In the genomic region with DNA sequence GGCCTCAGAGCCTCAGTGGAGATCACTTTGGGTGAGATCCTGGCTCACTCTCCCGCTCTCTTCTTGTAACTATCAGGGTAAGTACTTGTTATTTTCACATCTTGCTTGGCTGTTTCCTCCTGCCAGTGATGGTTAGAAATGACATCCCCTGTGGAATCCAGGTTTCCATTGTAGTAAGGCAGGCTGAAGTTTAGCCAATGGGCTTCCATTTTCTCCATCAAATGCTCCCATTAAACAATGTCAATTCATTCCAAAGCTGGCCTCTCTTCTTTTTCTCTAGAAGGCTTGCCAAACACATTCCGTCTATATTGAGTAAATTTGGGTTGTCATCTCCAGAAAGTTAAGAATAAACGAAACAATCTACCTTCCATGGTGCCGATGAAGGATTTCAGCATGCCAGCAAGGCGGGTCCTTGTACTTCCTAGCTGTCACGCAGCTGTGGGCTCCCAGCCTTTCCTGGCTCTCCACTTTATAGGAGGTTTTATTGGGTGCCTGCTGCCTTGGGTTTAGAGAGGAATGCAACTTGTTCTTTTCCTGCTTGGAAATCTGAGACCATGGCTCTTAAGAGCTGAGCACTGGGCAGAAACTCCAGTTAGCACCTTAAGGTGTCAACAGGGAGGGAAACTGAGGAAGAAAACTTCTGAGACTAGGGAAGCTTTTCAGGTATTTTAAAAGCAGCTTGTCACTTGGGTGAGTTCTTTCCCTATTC, we compare ENCODE assay signal across 30 mouse cellular contexts. TPM values are rescaled to one million over a fixed set of nuclear protein-coding genes. Genes with fewer than 3 reads are reported as not detected.
DNase-seq lines count a peak whose midpoint lies in the region; ATAC-seq and TF ChIP-seq lines count a peak whose summit lies in the region.
"Had no signal": no experiment of that assay in that cellular context is flagged by ENCODE, and none has a peak within 500 bp of the region (broad histone marks: within the 10 kb centered on the region; RNA-seq: fewer than 3 reads in every experiment).

No protein-coding gene starts in this region.

- ATAC-seq in lung, embryonic 16.5 days (ENCODE audit: low read depth) = 0 out of 2 replicates have a peak, but pooled peaks have one; percentile 12
- peak; percentile 59; the same call in 1 of the 2 replicates for ATAC-seq in limb, embryonic 12.5 days (ENCODE audit: insufficient number of reproducible peaks, insufficient read depth, low FRiP score, low TSS enrichment, low read depth)
- ATAC-seq in stomach, postnatal 0 days (ENCODE audit: low FRiP score, low TSS enrichment) = no peak
- ATAC-seq: activated CD4-positive, CD25-positive, alpha-beta regulatory T cell, adult 4 months had no signal

- H3K27me3 ChIP-seq in lung, embryonic 16.5 days (ENCODE audit: control insufficient read depth, insufficient read depth, low read depth, low read length) = no peaks in the 10 kb centered on the region
- H3K27me3 ChIP-seq in limb, embryonic 12.5 days = no peaks in the 10 kb centered on the region; the same call in 1 of the 2 replicates
- no peaks in the 10 kb centered on the region for H3K27me3 ChIP-seq in stomach, postnatal 0 days (ENCODE audit: control insufficient read depth, insufficient read depth, low read length)
- H3K27me3 ChIP-seq: CH12.LX; embryonic facial prominence, embryonic 12.5 days; forebrain, embryonic 12.5 days; heart, embryonic 12.5 days; hindbrain, embryonic 12.5 days; liver, embryonic 13.5 days; midbrain, embryonic 12.5 days; neural tube, embryonic 12.5 days had no signal

- TF ChIP-seq EP300 in stomach, postnatal 0 days (optimal IDR thresholded peaks at IDR 0.05) = no peak

- 0 out of 2 replicates have a peak, but pooled peaks cover 5% of the 10 kb centered on the region for H3K9me3 ChIP-seq in lung, embryonic 16.5 days (ENCODE audit: control insufficient read depth, low read length)
- H3K9me3 ChIP-seq in limb, embryonic 12.5 days = peaks cover 8% of the 10 kb centered on the region
- H3K9me3 ChIP-seq in stomach, postnatal 0 days (ENCODE audit: control insufficient read depth, low read length) = no peaks in the 10 kb centered on the region
- H3K9me3 ChIP-seq: forebrain, embryonic 12.5 days; hindbrain, embryonic 12.5 days; liver, embryonic 13.5 days had no signal

- 45% methylated on average over 6 of the region's 6 CpGs for WGBS in lung, embryonic 16.5 days
- 29% methylated on average over 6 of the region's 6 CpGs for WGBS in limb, embryonic 12.5 days
- WGBS in stomach, postnatal 0 days = 51% methylated on average over 6 of the region's 6 CpGs

- H3K27ac ChIP-seq in lung, embryonic 16.5 days (ENCODE audit: low read length) = no peak overlapping the region
- peak overlapping the region; percentile 11; the same call in 1 of the 2 replicates for H3K27ac ChIP-seq in embryonic fibroblast, embryonic 13.5 days (ENCODE audit: insufficient read depth, low read length)
- H3K27ac ChIP-seq in limb, embryonic 12.5 days = peak overlapping the region; percentile 31
- H3K27ac ChIP-seq in stomach, postnatal 0 days (replicated peaks) = no peak overlapping the region
- H3K27ac ChIP-seq: embryonic facial prominence, embryonic 12.5 days; forebrain, embryonic 12.5 days; hindbrain, embryonic 12.5 days; kidney, postnatal 0 days; left cerebral cortex, adult 2 months; liver, embryonic 13.5 days; midbrain, embryonic 12.5 days; neural tube, embryonic 12.5 days had no signal

- H3K9ac ChIP-seq in lung, embryonic 16.5 days (ENCODE audit: low read length) = no peak overlapping the region
- no peak overlapping the region for H3K9ac ChIP-seq in limb, embryonic 12.5 days (replicated peaks)
- H3K9ac ChIP-seq in stomach, postnatal 0 days (ENCODE audit: low read length) = no peak overlapping the region
- H3K9ac ChIP-seq: embryonic facial prominence, embryonic 12.5 days; forebrain, embryonic 12.5 days; heart, embryonic 12.5 days; hindbrain, embryonic 12.5 days; liver, embryonic 13.5 days; midbrain, embryonic 12.5 days; neural tube, embryonic 12.5 days had no signal

- H3K4me2 ChIP-seq in lung, embryonic 16.5 days (ENCODE audit: low read depth, low read length) = no peak overlapping the region
- peak overlapping the region; percentile 43 for H3K4me2 ChIP-seq in limb, embryonic 12.5 days
- H3K4me2 ChIP-seq in stomach, postnatal 0 days (replicated peaks; ENCODE audit: low read depth) = no peak overlapping the region
- H3K4me2 ChIP-seq: embryonic facial prominence, embryonic 12.5 days; forebrain, embryonic 12.5 days; heart, embryonic 12.5 days; hindbrain, embryonic 12.5 days; liver, embryonic 13.5 days; midbrain, embryonic 12.5 days; neural tube, embryonic 12.5 days had no signal

- no peaks in the 10 kb centered on the region for H3K36me3 ChIP-seq in lung, embryonic 16.5 days (ENCODE audit: control insufficient read depth, insufficient read depth, low read length)
- H3K36me3 ChIP-seq in limb, embryonic 12.5 days = no peaks in the 10 kb centered on the region
- H3K36me3 ChIP-seq in stomach, postnatal 0 days (ENCODE audit: control insufficient read depth, insufficient read depth, low read length) = no peaks in the 10 kb centered on the region
- H3K36me3 ChIP-seq: embryonic facial prominence, embryonic 12.5 days; forebrain, embryonic 12.5 days; G1E; heart, embryonic 12.5 days; hindbrain, embryonic 12.5 days; liver, embryonic 13.5 days; midbrain, embryonic 12.5 days; neural tube, embryonic 12.5 days had no signal

- DNase-seq in lung, postnatal 36 days = no peak
- peak; percentile 5 for DNase-seq in stomach, postnatal 0 days (ENCODE audit: low spot score)
- DNase-seq in frontal cortex, postnatal 14 days (ENCODE audit: low spot score in 2 of 2) = no peak
- DNase-seq in thymus, postnatal 14 days = no peak
- DNase-seq: adrenal gland, adult 8-10 months; B cell, adult 2 months; cerebellum, adult 18-20 months; cerebellum, postnatal 25 days; gastrocnemius, postnatal 10 days; heart, postnatal 10 days; kidney, adult 2 months; liver, embryonic 13.5 days; lung, adult 2 months; right cerebral cortex, postnatal 14 days; thymus, adult 2 months had no signal

- no peak for TF ChIP-seq POLR2A in embryonic fibroblast, embryonic 13.5 days (IDR thresholded peaks at IDR 0.05; ENCODE audit: low read depth, low read length)

- no peak overlapping the region for H3K4me3 ChIP-seq in lung, embryonic 16.5 days (ENCODE audit: low read length)
- no peak overlapping the region for H3K4me3 ChIP-seq in embryonic fibroblast, embryonic 13.5 days (ENCODE audit: insufficient read depth, low read length)
- H3K4me3 ChIP-seq in limb, embryonic 12.5 days (replicated peaks) = 0 out of 2 replicates have a peak overlapping the region, but pooled peaks have one; percentile 1
- no peak overlapping the region for H3K4me3 ChIP-seq in stomach, postnatal 0 days (ENCODE audit: low read depth, low read length)
- H3K4me3 ChIP-seq: embryonic facial prominence, embryonic 12.5 days; erythroblast, embryonic 14.5 days; forebrain, embryonic 12.5 days; heart, embryonic 12.5 days; hindbrain, embryonic 12.5 days; left cerebral cortex, adult 2 months; liver, embryonic 13.5 days; midbrain, embryonic 12.5 days; neural tube, embryonic 12.5 days had no signal

- TF ChIP-seq CTCF in embryonic fibroblast, embryonic 13.5 days (IDR thresholded peaks at IDR 0.05; ENCODE audit: borderline replicate concordance, insufficient read depth, low read length) = no peak
- TF ChIP-seq CTCF in stomach, postnatal 0 days (IDR thresholded peaks at IDR 0.05; ENCODE audit: low read depth) = no peak

- H3K4me1 ChIP-seq in lung, embryonic 16.5 days (replicated peaks; ENCODE audit: control insufficient read depth, insufficient read depth, low read length) = no peaks in the 10 kb centered on the region; the same call in 1 of the 2 replicates
- no peaks in the 10 kb centered on the region for H3K4me1 ChIP-seq in embryonic fibroblast, embryonic 13.5 days (ENCODE audit: control insufficient read depth, insufficient read depth, low read length)
- H3K4me1 ChIP-seq in limb, embryonic 12.5 days (replicated peaks) = peaks cover 49% of the 10 kb centered on the region
- no peaks in the 10 kb centered on the region for H3K4me1 ChIP-seq in stomach, postnatal 0 days (replicated peaks; ENCODE audit: control insufficient read depth, insufficient read depth)
- H3K4me1 ChIP-seq: forebrain, embryonic 12.5 days; liver, embryonic 13.5 days; midbrain, embryonic 12.5 days; neural tube, embryonic 12.5 days had no signal

RNA-seq across cellular contexts. Expression of gene Prickle1, which starts 22.9 kb away (rescaled TPM):
- polyA plus RNA-seq in lung, embryonic 16.5 days (2015; fragmentation: Nextera tagmentation; extraction: Ambion mirVana) = 24.0 and 25.6 TPM in 2 replicates
- polyA plus RNA-seq in embryonic fibroblast, embryonic 13.5 days (2011; ENCODE audit: insufficient read length, low read depth, missing spikeins) = 14.2 and 22.7 TPM in 2 replicates
- 56.5 and 61.5 TPM in 2 replicates for polyA plus RNA-seq in limb, embryonic 12.5 days (2016; fragmentation: Nextera tagmentation; extraction: Ambion mirVana)
- 6.5 and 8.1 TPM in 2 replicates for polyA plus RNA-seq in stomach, postnatal 0 days (2015; fragmentation: Nextera tagmentation; extraction: Ambion mirVana)
- polyA plus RNA-seq: G1E had no signal

Comparison
In these comparisons a context has a peak if more than half of its experiments do, and no peak if none do; other contexts are left out.
1. H3K27ac ChIP-seq: peak in embryonic fibroblast, embryonic 13.5 days (single experiment) and limb, embryonic 12.5 days (single experiment); none in lung, embryonic 16.5 days (single experiment) and stomach, postnatal 0 days (single experiment).